Mouse (Mus musculus): Measurements from ENCODE around the gene Pak7.
A peak's percentile ranks its signal among the peaks of the same experiment; 100 is the strongest.

Pak7 gene

GRCm38 (mm10) chr2:136150752-136151151 is 237.0 kb downstream of the Pak7 start:
- DNase-seq = no peak

- peak; percentile 71 for DNase-seq
Observed at GRCm38 (mm10) chr2:136149530-136149929, 238.2 kb downstream of the Pak7 start.

GRCm38 (mm10) chr2:136148999-136149398 is 238.8 kb downstream of the Pak7 start:
- DNase-seq = peak; percentile 90

GRCm38 (mm10) chr2:136140807-136141206 is 247.0 kb downstream of the Pak7 start:
- no peak for DNase-seq

GRCm38 (mm10) chr2:136139159-136140069 is 248.4 kb downstream of the Pak7 start:
- peak; percentile 59 for DNase-seq

GRCm38 (mm10) chr2:136138451-136138850 is 249.3 kb downstream of the Pak7 start:
- DNase-seq = no peak

GRCm38 (mm10) chr2:136121867-136122266 is 265.9 kb downstream of the Pak7 start:
- no peak for DNase-seq

- no peak for DNase-seq
Observed at GRCm38 (mm10) chr2:136118006-136118405, 269.8 kb downstream of the Pak7 start.

- DNase-seq = no peak
Observed at GRCm38 (mm10) chr2:136113374-136113773, 274.4 kb downstream of the Pak7 start.

GRCm38 (mm10) chr2:136109038-136109363 is 278.8 kb downstream of the Pak7 start:
- DNase-seq = no peak

- peak; percentile 45 for DNase-seq
Observed at GRCm38 (mm10) chr2:136108124-136109037, 279.4 kb downstream of the Pak7 start.

GRCm38 (mm10) chr2:136107597-136107996 is 280.2 kb downstream of the Pak7 start:
- no peak for DNase-seq

GRCm38 (mm10) chr2:136097143-136097542 is 290.6 kb downstream of the Pak7 start:
- DNase-seq = no peak

GRCm38 (mm10) chr2:136095978-136096377 is 291.8 kb downstream of the Pak7 start:
- DNase-seq = no peak

- no peak for DNase-seq
Observed at GRCm38 (mm10) chr2:136064356-136064755, 323.4 kb downstream of the Pak7 start.

GRCm38 (mm10) chr2:136059029-136059669 is 328.6 kb downstream of the Pak7 start:
- no peak for DNase-seq

- DNase-seq = no peak
Observed at GRCm38 (mm10) chr2:136058398-136058797, 329.4 kb downstream of the Pak7 start.

- no peak for DNase-seq
Observed at GRCm38 (mm10) chr2:136057861-136058331, 329.9 kb downstream of the Pak7 start.

- DNase-seq = no peak
Observed at GRCm38 (mm10) chr2:136051688-136052289, 336.0 kb downstream of the Pak7 start, which contains the start of gene Lamp5. TSS of gene Lamp5 (plus strand) at chr2:136052239.

GRCm38 (mm10) chr2:136050793-136051615 is 336.8 kb downstream of the Pak7 start:
- peak; percentile 53 for DNase-seq

- DNase-seq = peak; percentile 61
Observed at GRCm38 (mm10) chr2:136048464-136048863, 339.3 kb downstream of the Pak7 start.
